Mouse (Mus musculus) embryonic facial prominence, embryonic 11.5 days (tissue): Measurements from ENCODE around the gene Tecpr2. TPM values are rescaled to one million over a fixed set of nuclear protein-coding genes. Genes with fewer than 3 reads are reported as not detected.

Source experiments
- ATAC-seq: fragments of 200-750 bp; cut with Nextera tagmentation; replicated peaks from 2 replicates; pipeline ENCODE4 v1.8.0; 2017; ENCODE audit warnings: low read depth; ENCODE audit not compliant: insufficient number of reproducible peaks, low FRiP score, low TSS enrichment
- DNase-seq: peaks from one replicate; pipeline ENCODE4 v3.0.0-alpha.2; 2015; ENCODE audit warnings: low spot score
- H3K27ac ChIP-seq: fragments of 300-500 bp; sonication (generic); replicated peaks from 2 replicates; pipeline ENCODE4 v1.5.1; 2014; ENCODE audit warnings: mild to moderate bottlenecking, low read depth, low read length, control low read depth
- H3K27me3 ChIP-seq: fragments of 300-500 bp; sonication (generic); 2 replicates; pipeline ENCODE4 v1.6.1; 2014; ENCODE audit warnings: mild to moderate bottlenecking, low read length, moderate library complexity, mixed read lengths; ENCODE audit not compliant: control insufficient read depth, insufficient read depth
- H3K36me3 ChIP-seq: fragments of 300-500 bp; sonication (generic); replicated peaks from 2 replicates; pipeline ENCODE4 v1.6.1; 2014; ENCODE audit warnings: low read depth, mild to moderate bottlenecking, low read length, moderate library complexity, mixed read lengths; ENCODE audit not compliant: control insufficient read depth, insufficient read depth
- H3K4me1 ChIP-seq: fragments of 300-500 bp; sonication (generic); 2 replicates; pipeline ENCODE4 v1.6.1; 2014; ENCODE audit warnings: low read length, mixed read lengths; ENCODE audit not compliant: control insufficient read depth, insufficient read depth
- H3K4me2 ChIP-seq: fragments of 300-500 bp; sonication (generic); 2 replicates; pipeline ENCODE4 v1.6.1; 2014; ENCODE audit warnings: low read depth, mild to moderate bottlenecking, control low read depth, low read length, moderate library complexity
- H3K4me3 ChIP-seq: fragments of 300-500 bp; sonication (generic); 2 replicates; pipeline ENCODE4 v1.5.1; 2014; ENCODE audit warnings: low read depth, low read length, control low read depth
- H3K9ac ChIP-seq: fragments of 300-500 bp; sonication (generic); replicated peaks from 2 replicates; pipeline ENCODE4 v1.6.1; 2014; ENCODE audit warnings: mild to moderate bottlenecking, control low read depth, low read length
- H3K9me3 ChIP-seq: fragments of 300-500 bp; sonication (generic); replicated peaks from 2 replicates; pipeline ENCODE4 v1.6.1; 2016; ENCODE audit warnings: mild to moderate bottlenecking, low read length, inconsistent platforms, mixed read lengths; ENCODE audit not compliant: control insufficient read depth
- WGBS: fragments of 180-500 bp; shearing (Covaris S2); extraction: QIAGEN DNeasy Blood & Tissue Kit; methylation state at CpG from one replicate; pipeline ENCODE4 v1.1.7; 2014; 5-methylcytosine and 5-hydroxymethylcytosine counted together
- polyA plus RNA-seq: library from polyadenylated mRNA; unstranded; fragments of >200 nt; fragmentation: Nextera tagmentation; extraction: Ambion mirVana; gene quantifications from 2 replicates; pipeline ENCODE4 v1.2.1, GENCODE M21; 2014

The Tecpr2 gene
- polyA plus RNA-seq, 1 experiment from 2014 or later: 2.5 TPM

DNA sequence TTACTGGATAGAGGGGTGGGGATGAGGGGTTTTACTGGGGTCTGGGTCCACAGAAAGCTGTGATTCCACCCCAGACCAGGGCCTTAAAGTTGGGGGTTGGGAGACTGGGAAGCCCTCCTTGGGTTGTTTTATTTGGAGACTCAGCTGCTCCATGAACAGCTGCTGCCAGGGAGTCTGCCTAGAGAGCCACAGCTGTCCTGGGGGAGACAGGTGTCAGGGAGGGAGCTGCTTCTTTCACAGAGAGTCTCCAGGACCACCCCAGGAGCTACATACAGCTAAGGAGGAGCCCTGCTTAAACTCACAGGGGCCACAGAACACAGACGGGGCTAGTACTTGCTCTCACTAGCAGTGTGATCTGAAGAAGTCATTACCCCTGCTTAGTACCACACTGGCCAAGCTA is 132.1 kb downstream of the Tecpr2 start:
- Histone ChIP-seq H3K9me3 (no peaks in the 10 kb centered on the region), H3K4me3 (no peak overlapping the region), H3K9ac (no peak overlapping the region), H3K4me1 (no peaks in the 10 kb centered on the region), H3K4me2 (no peak overlapping the region), H3K36me3 (no peaks in the 10 kb centered on the region), H3K27ac (no peak overlapping the region), H3K27me3 (no peaks in the 10 kb centered on the region)
- DNase-seq: no peak
- ATAC-seq: no peak
- 19% methylated on average over 1 of the region's 1 CpGs for WGBS

DNA sequence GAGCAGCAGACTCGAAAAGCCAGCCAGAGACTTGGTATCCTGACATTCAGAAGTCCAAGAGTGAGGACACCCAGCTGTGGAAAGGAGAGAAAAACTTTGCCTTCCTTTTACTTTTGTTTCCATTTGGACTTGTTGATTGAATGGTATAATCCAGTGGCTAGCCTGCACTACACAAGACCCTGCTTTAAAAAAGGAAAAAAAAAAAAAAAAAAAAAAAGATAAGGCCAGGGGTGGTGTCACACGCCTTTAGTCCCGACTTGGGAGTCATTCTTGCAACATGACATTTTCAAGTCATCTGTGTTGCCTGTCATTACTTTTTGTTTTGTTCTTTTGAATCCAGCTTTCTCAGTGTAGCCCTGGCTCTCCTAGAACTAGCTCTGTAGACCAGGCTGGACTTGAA is 132.5 kb downstream of the Tecpr2 start:
- no peaks in the 10 kb centered on the region for H3K36me3 ChIP-seq
- H3K4me1 ChIP-seq: no peaks in the 10 kb centered on the region
- ATAC-seq (no peak), DNase-seq (no peak)
- no peaks in the 10 kb centered on the region for H3K27me3 ChIP-seq
- H3K4me2 ChIP-seq: no peak overlapping the region
- no peak overlapping the region for H3K27ac ChIP-seq
- no peak overlapping the region for H3K9ac ChIP-seq
- 62% methylated on average over 3 of the region's 3 CpGs for WGBS
- no peaks in the 10 kb centered on the region for H3K9me3 ChIP-seq
- H3K4me3 ChIP-seq: no peak overlapping the region

Other genes with a start within 250 kb of the Tecpr2 start
- 0.22 TPM in 1 of 2 replicates, not detected in the other for gene 1700001K19Rik, start 206.6 kb upstream of the Tecpr2 start, polyA plus RNA-seq
- 1,194 and 1,245 TPM in 2 replicates for gene Hsp90aa1, start 186.5 kb upstream of the Tecpr2 start, polyA plus RNA-seq
- gene Wdr20, start 151.3 kb upstream of the Tecpr2 start, polyA plus RNA-seq: 22.2 and 23.6 TPM in 2 replicates
- gene Mok, start 48.3 kb upstream of the Tecpr2 start, polyA plus RNA-seq: 7.1 and 7.8 TPM in 2 replicates
- 2.2 and 3.3 TPM in 2 replicates for gene Zfp839, start 39.0 kb upstream of the Tecpr2 start, polyA plus RNA-seq
- 82.3 and 92.2 TPM in 2 replicates for gene Cinp, start 119 bp upstream of the Tecpr2 start, polyA plus RNA-seq
- gene Ankrd9, start 89.8 kb downstream of the Tecpr2 start, polyA plus RNA-seq: 9.5 and 11.5 TPM in 2 replicates
- gene Rcor1, start 150.1 kb downstream of the Tecpr2 start, polyA plus RNA-seq: 13.6 and 16.9 TPM in 2 replicates